Mouse (Mus musculus) spleen, adult 2 months (tissue): Measurements from ENCODE around the gene Abt1.

Experiments
- CTCF ChIP-seq: fragments of 200-500 bp; IDR thresholded peaks from 2 replicates; pipeline ENCODE4 v1.5.1; 2011; ENCODE audit warnings: mild to moderate bottlenecking, inconsistent platforms; ENCODE audit not compliant: insufficient read depth, insufficient read length, insufficient replicate concordance; ENCODE audit errors: extremely low read depth
- POLR2A ChIP-seq: fragments of 200-500 bp; IDR thresholded peaks from 2 replicates; pipeline ENCODE4 v1.6.1; 2011; ENCODE audit warnings: low read depth, low read length, inconsistent platforms

DNA sequence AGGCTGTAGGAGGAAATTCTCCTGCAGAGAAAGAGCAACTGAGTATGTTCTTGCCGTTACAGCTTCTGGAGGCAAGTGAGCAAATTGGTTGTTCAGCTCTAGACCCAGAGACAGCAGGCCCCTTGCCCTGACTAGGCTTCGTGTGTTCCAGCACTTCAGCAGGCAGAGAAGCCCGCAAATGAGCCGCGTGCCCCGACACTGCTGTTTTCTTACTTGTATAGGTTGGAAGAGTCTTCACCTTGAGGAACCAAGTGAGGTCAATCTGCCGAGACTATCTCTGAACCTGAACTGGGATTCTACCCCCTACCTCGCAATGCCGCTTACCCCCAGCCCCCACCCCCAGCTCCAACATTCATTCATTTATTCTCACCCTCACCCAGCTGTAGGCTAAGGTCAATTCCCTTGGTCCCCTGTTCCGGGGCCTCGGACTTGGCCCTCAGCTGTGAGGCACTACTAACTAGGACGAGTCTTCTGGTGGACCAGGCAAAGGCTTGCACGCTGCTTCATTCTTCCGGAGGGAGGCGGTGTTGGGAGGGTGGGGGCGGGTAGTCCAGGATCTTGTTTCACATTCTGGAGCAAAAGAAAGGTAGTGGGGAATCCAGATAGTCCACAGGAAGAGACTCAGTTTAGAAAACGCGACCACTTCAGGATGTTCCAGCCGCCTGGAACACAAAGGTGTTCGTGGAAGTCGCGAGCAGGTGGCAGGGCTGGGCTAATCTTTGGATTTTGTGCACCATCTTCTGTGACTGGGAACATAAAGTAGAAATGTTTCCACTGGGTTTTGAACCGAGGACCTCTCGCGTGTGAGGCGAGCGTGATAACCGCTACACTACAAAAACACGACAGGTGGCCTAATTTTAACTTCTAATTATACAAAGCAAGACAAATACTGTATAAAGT lies 12.1 kb downstream of the Abt1 start:
- TF ChIP-seq CTCF (no peak), POLR2A (no peak)
